Mouse (Mus musculus): ENCODE measurements around the gene Gapdhs. TPM values are rescaled to one million over a fixed set of nuclear protein-coding genes. Genes with fewer than 3 reads are reported as not detected.
A peak's percentile ranks its signal among the peaks of the same experiment; 100 is the strongest.

The Gapdhs gene
- polyA plus RNA-seq, 1 experiment from 2014 or later = 0.57 TPM

DNA sequence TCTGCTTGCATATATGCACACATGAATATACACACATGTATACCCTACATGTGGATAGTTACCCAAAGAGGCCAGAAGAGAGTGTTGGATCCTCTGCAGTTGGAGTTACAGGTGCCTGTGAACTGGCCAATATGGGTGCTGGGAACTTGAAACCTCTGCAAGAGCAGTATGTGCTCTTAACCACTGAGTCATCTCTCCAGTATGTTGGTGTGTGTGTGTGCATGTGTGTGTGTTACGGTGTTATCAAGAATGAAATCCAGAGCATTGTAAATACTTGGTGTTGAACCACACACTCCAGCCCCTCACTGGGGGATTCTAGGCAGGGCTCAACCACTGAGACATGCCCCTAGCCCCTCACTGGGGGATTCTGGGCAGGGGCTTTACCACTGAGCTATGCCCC is 36.0 kb downstream of the Gapdhs start:
- DNase-seq (ENCODE audit: low spot score) = no peak
- no peak for ATAC-seq
- Histone ChIP-seq H3K9me3 (replicated peaks; ENCODE audit: control insufficient read depth, low read length) (no peaks in the 10 kb centered on the region), H3K36me3 (ENCODE audit: control insufficient read depth, insufficient read depth, low read length) (no peaks in the 10 kb centered on the region), H3K27me3 (replicated peaks; ENCODE audit: control insufficient read depth, insufficient read depth, low read length) (no peaks in the 10 kb centered on the region), H3K4me3 (ENCODE audit: low read depth, low read length) (no peak overlapping the region), H3K4me1 (ENCODE audit: control insufficient read depth, insufficient read depth, low read length) (no peaks in the 10 kb centered on the region), H3K9ac (ENCODE audit: low read length) (no peak overlapping the region), H3K4me2 (ENCODE audit: low read length) (no peak overlapping the region), H3K27ac (ENCODE audit: low read depth, low read length) (no peak overlapping the region)
- 84% methylated on average over 1 of the region's 1 CpGs for WGBS

DNA sequence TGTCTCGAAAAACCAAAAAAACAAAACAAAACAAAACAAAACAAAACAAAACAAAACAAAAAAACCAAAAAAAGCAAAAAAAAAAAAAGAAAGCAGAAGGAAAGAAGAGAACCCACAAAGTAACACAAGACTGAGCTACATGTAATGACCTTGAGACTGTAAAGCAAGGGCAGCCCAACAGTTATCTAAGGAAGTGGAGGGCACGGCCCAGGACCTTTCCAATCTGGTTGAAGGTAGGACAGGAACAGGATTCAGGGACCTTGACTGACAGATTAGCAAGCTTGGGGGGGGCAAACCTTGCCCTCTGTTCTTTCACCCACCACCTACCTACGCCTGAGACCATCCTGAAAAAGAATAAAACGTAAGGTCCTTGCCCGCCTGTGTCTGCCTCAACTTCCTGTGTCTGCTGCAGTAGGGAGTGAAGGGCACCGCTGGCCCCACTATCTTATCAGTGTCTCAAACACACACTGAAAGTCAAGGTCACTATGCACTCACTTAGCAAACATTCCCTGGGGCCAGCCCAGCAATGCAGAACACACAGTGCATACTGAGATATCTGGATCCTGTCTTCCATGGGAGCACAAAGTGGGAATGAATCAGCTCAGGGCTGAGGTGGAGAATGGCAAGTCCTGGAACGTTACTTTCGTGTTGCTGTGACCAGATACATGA is 37.1 kb downstream of the Gapdhs start:
- H3K9me3 ChIP-seq (replicated peaks; ENCODE audit: control insufficient read depth, low read length) = no peaks in the 10 kb centered on the region
- H3K27me3 ChIP-seq (replicated peaks; ENCODE audit: control insufficient read depth, insufficient read depth, low read length) = no peaks in the 10 kb centered on the region
- no peak overlapping the region for H3K4me2 ChIP-seq (ENCODE audit: low read length)
- ATAC-seq (no peak), DNase-seq (ENCODE audit: low spot score) (no peak)
- H3K36me3 ChIP-seq (ENCODE audit: control insufficient read depth, insufficient read depth, low read length) = no peaks in the 10 kb centered on the region
- 84% methylated on average over 8 of the region's 8 CpGs for WGBS
- H3K4me1 ChIP-seq (ENCODE audit: control insufficient read depth, insufficient read depth, low read length) = no peaks in the 10 kb centered on the region
- no peak overlapping the region for H3K9ac ChIP-seq (ENCODE audit: low read length)
- no peak overlapping the region for H3K27ac ChIP-seq (ENCODE audit: low read depth, low read length)
- H3K4me3 ChIP-seq (ENCODE audit: low read depth, low read length) = no peak overlapping the region

- 35% methylated on average over 9 of the region's 9 CpGs for WGBS
- DNase-seq (ENCODE audit: low spot score) = peak; percentile 37
These were observed 44.9 kb downstream of the Gapdhs start, which contains the start of gene 2200002J24Rik for GRCm38 (mm10) chr7:30698589-30698988. Gene 2200002J24Rik, plus strand, starts transcription at chr7:30698926.

GRCm38 (mm10) chr7:30698101-30698500 is 45.4 kb downstream of the Gapdhs start:
- ATAC-seq = no peak
- WGBS = 78% methylated on average over 5 of the region's 5 CpGs

More at GRCm38 (mm10) chr7:30698589-30698988, 44.9 kb downstream of the Gapdhs start, which contains the start of gene 2200002J24Rik:
- Histone ChIP-seq H3K9me3 (replicated peaks; ENCODE audit: control insufficient read depth, low read length) (no peaks in the 10 kb centered on the region), H3K27ac (ENCODE audit: low read depth, low read length) (no peak within 1 kb of the TSS), H3K4me1 (ENCODE audit: control insufficient read depth, insufficient read depth, low read length) (no peaks in the 10 kb centered on the region), H3K36me3 (ENCODE audit: control insufficient read depth, insufficient read depth, low read length) (no peaks in the 10 kb centered on the region), H3K4me3 (ENCODE audit: low read depth, low read length) (no peak within 1 kb of the TSS), H3K4me2 (ENCODE audit: low read length) (no peak within 1 kb of the TSS), H3K9ac (ENCODE audit: low read length) (no peak within 1 kb of the TSS), H3K27me3 (replicated peaks; ENCODE audit: control insufficient read depth, insufficient read depth, low read length) (no peaks in the 10 kb centered on the region)
- no peak for ATAC-seq

GRCm38 (mm10) chr7:30688325-30688724 is 55.2 kb downstream of the Gapdhs start:
- H3K9ac ChIP-seq (ENCODE audit: low read length) = no peak overlapping the region
- ATAC-seq = no peak
- H3K27ac ChIP-seq (ENCODE audit: low read depth, low read length) = no peak overlapping the region
- H3K4me3 ChIP-seq (ENCODE audit: low read depth, low read length) = no peak overlapping the region
- WGBS = 75% methylated on average over 6 of the region's 6 CpGs
- no peak for DNase-seq (ENCODE audit: low spot score)
- no peaks in the 10 kb centered on the region for H3K9me3 ChIP-seq (replicated peaks; ENCODE audit: control insufficient read depth, low read length)
- no peaks in the 10 kb centered on the region for H3K36me3 ChIP-seq (ENCODE audit: control insufficient read depth, insufficient read depth, low read length)
- no peaks in the 10 kb centered on the region for H3K4me1 ChIP-seq (ENCODE audit: control insufficient read depth, insufficient read depth, low read length)
- no peak overlapping the region for H3K4me2 ChIP-seq (ENCODE audit: low read length)
- H3K27me3 ChIP-seq (replicated peaks; ENCODE audit: control insufficient read depth, insufficient read depth, low read length) = no peaks in the 10 kb centered on the region; the same call in 1 of the 2 replicates

More at GRCm38 (mm10) chr7:30698101-30698500, 45.4 kb downstream of the Gapdhs start:
- H3K9me3 ChIP-seq (replicated peaks; ENCODE audit: control insufficient read depth, low read length) = no peaks in the 10 kb centered on the region
- no peaks in the 10 kb centered on the region for H3K4me1 ChIP-seq (ENCODE audit: control insufficient read depth, insufficient read depth, low read length)
- no peaks in the 10 kb centered on the region for H3K36me3 ChIP-seq (ENCODE audit: control insufficient read depth, insufficient read depth, low read length)
- H3K27me3 ChIP-seq (replicated peaks; ENCODE audit: control insufficient read depth, insufficient read depth, low read length) = no peaks in the 10 kb centered on the region
- H3K4me2 ChIP-seq (ENCODE audit: low read length) = no peak overlapping the region
- no peak overlapping the region for H3K27ac ChIP-seq (ENCODE audit: low read depth, low read length)
- no peak overlapping the region for H3K9ac ChIP-seq (ENCODE audit: low read length)
- no peak overlapping the region for H3K4me3 ChIP-seq (ENCODE audit: low read depth, low read length)
- no peak for DNase-seq (ENCODE audit: low spot score)

DNA sequence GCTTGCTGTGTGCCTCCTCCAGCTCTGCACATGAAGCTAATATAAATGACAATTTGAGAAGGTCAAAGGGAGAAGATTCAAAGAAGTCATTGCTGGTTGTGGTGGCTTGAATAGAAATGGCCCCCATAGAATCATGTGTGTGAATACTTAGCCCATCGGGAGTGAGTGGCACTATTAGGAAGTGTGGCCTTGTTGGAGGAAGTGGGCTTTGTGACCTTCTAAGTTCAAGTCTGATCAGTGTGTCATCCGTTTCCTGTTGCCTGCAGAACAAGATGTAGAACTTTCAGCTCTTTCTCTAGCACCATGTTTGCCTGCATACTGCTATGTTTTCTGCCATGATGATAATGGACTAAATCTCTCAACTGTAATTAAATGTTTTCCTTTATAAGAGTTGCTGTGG is 60.1 kb downstream of the Gapdhs start:
- no peak for DNase-seq (ENCODE audit: low spot score)
- ATAC-seq = no peak
- Histone ChIP-seq H3K4me2 (ENCODE audit: low read length) (no peak overlapping the region), H3K27me3 (replicated peaks; ENCODE audit: control insufficient read depth, insufficient read depth, low read length) (no peaks in the 10 kb centered on the region; the same call in 1 of the 2 replicates), H3K36me3 (ENCODE audit: control insufficient read depth, insufficient read depth, low read length) (no peaks in the 10 kb centered on the region), H3K9me3 (replicated peaks; ENCODE audit: control insufficient read depth, low read length) (no peaks in the 10 kb centered on the region), H3K9ac (ENCODE audit: low read length) (no peak overlapping the region), H3K4me1 (ENCODE audit: control insufficient read depth, insufficient read depth, low read length) (no peaks in the 10 kb centered on the region), H3K4me3 (ENCODE audit: low read depth, low read length) (no peak overlapping the region), H3K27ac (ENCODE audit: low read depth, low read length) (no peak overlapping the region)
- 83% methylated on average over 2 of the region's 2 CpGs for WGBS

- no peak overlapping the region for H3K4me3 ChIP-seq (ENCODE audit: low read depth, low read length)
- H3K27ac ChIP-seq (ENCODE audit: low read depth, low read length) = no peak overlapping the region
- DNase-seq (ENCODE audit: low spot score) (no peak), ATAC-seq (no peak)
- H3K4me1 ChIP-seq (ENCODE audit: control insufficient read depth, insufficient read depth, low read length) = no peaks in the 10 kb centered on the region
- no peaks in the 10 kb centered on the region for H3K27me3 ChIP-seq (replicated peaks; ENCODE audit: control insufficient read depth, insufficient read depth, low read length)
- no peaks in the 10 kb centered on the region for H3K9me3 ChIP-seq (replicated peaks; ENCODE audit: control insufficient read depth, low read length)
- no peaks in the 10 kb centered on the region for H3K36me3 ChIP-seq (ENCODE audit: control insufficient read depth, insufficient read depth, low read length)
- H3K9ac ChIP-seq (ENCODE audit: low read length) = no peak overlapping the region
- 72% methylated on average over 5 of the region's 5 CpGs for WGBS
- H3K4me2 ChIP-seq (ENCODE audit: low read length) = no peak overlapping the region
These were observed 61.6 kb downstream of the Gapdhs start for GRCm38 (mm10) chr7:30681897-30682296.

Other genes with a start within 250 kb of the Gapdhs start
- 63.5 and 98.4 TPM in 2 replicates for gene Arhgap33, start 208.6 kb downstream of the Gapdhs start, polyA plus RNA-seq (2014; fragmentation: Nextera tagmentation; extraction: Ambion mirVana)
- 8.6 and 10.1 TPM in 2 replicates for gene Hspb6, start 191.5 kb downstream of the Gapdhs start, polyA plus RNA-seq (2014; fragmentation: Nextera tagmentation; extraction: Ambion mirVana)
- 6.2 and 7.1 TPM in 2 replicates for gene Proser3, start 191.4 kb downstream of the Gapdhs start, polyA plus RNA-seq (2014; fragmentation: Nextera tagmentation; extraction: Ambion mirVana)
- gene Lin37, start 183.8 kb downstream of the Gapdhs start, polyA plus RNA-seq (2014; fragmentation: Nextera tagmentation; extraction: Ambion mirVana) = 47.6 and 59.0 TPM in 2 replicates
- 132 and 135 TPM in 2 replicates for gene U2af1l4, start 180.4 kb downstream of the Gapdhs start, polyA plus RNA-seq (2014; fragmentation: Nextera tagmentation; extraction: Ambion mirVana)
- 7.0 and 10.7 TPM in 2 replicates for gene Gm49396, start 180.3 kb downstream of the Gapdhs start, polyA plus RNA-seq (2014; fragmentation: Nextera tagmentation; extraction: Ambion mirVana)
- gene Psenen, start 180.1 kb downstream of the Gapdhs start, polyA plus RNA-seq (2014; fragmentation: Nextera tagmentation; extraction: Ambion mirVana) = 121 and 143 TPM in 2 replicates
- gene Igflr1, start 178.3 kb downstream of the Gapdhs start, polyA plus RNA-seq (2014; fragmentation: Nextera tagmentation; extraction: Ambion mirVana) = 1.7 and 6.4 TPM in 2 replicates
- gene Kmt2b, start 155.0 kb downstream of the Gapdhs start, polyA plus RNA-seq (2014; fragmentation: Nextera tagmentation; extraction: Ambion mirVana) = 8.7 and 9.6 TPM in 2 replicates
- 0.12 and 0.34 TPM in 2 replicates for gene Zbtb32, start 144.8 kb downstream of the Gapdhs start, polyA plus RNA-seq (2014; fragmentation: Nextera tagmentation; extraction: Ambion mirVana)
- gene Upk1a, start 130.8 kb downstream of the Gapdhs start, polyA plus RNA-seq (2014; fragmentation: Nextera tagmentation; extraction: Ambion mirVana) = 0.20 and 0.25 TPM in 2 replicates
- 909 and 1,141 TPM in 2 replicates for gene Cox6b1, start 117.5 kb downstream of the Gapdhs start, polyA plus RNA-seq (2014; fragmentation: Nextera tagmentation; extraction: Ambion mirVana)
- not detected in 2 replicates for gene Etv2, start 107.8 kb downstream of the Gapdhs start, polyA plus RNA-seq (2014; fragmentation: Nextera tagmentation; extraction: Ambion mirVana)
- 120 and 133 TPM in 2 replicates for gene Rbm42, start 93.4 kb downstream of the Gapdhs start, polyA plus RNA-seq (2014; fragmentation: Nextera tagmentation; extraction: Ambion mirVana)
- gene Haus5, start 78.7 kb downstream of the Gapdhs start, polyA plus RNA-seq (2014; fragmentation: Nextera tagmentation; extraction: Ambion mirVana) = 32.9 and 35.8 TPM in 2 replicates
- gene Pmis2, start 72.1 kb downstream of the Gapdhs start, polyA plus RNA-seq (2014; fragmentation: Nextera tagmentation; extraction: Ambion mirVana) = not detected in 2 replicates
- not detected in 2 replicates for gene 2200002J24Rik, start 44.8 kb downstream of the Gapdhs start, polyA plus RNA-seq (2014; fragmentation: Nextera tagmentation; extraction: Ambion mirVana)
- 0.84 and 1.2 TPM in 2 replicates for gene Atp4a, start 31.5 kb downstream of the Gapdhs start, polyA plus RNA-seq (2014; fragmentation: Nextera tagmentation; extraction: Ambion mirVana)
- gene Tmem147, start 14.1 kb downstream of the Gapdhs start, polyA plus RNA-seq (2014; fragmentation: Nextera tagmentation; extraction: Ambion mirVana) = 228 and 286 TPM in 2 replicates
- 1.3 and 2.0 TPM in 2 replicates for gene Sbsn, start 7.8 kb upstream of the Gapdhs start, polyA plus RNA-seq (2014; fragmentation: Nextera tagmentation; extraction: Ambion mirVana)
- gene Dmkn, start 20.1 kb upstream of the Gapdhs start, polyA plus RNA-seq (2014; fragmentation: Nextera tagmentation; extraction: Ambion mirVana) = 0.74 and 0.88 TPM in 2 replicates
- gene Krtdap, start 44.2 kb upstream of the Gapdhs start, polyA plus RNA-seq (2014; fragmentation: Nextera tagmentation; extraction: Ambion mirVana) = 1.1 TPM in 1 of 2 replicates, not detected in the other
- gene Ffar2, start 80.1 kb upstream of the Gapdhs start, polyA plus RNA-seq (2014; fragmentation: Nextera tagmentation; extraction: Ambion mirVana) = 0.11 and 0.46 TPM in 2 replicates
- not detected in 2 replicates for gene Ffar3, start 112.5 kb upstream of the Gapdhs start, polyA plus RNA-seq (2014; fragmentation: Nextera tagmentation; extraction: Ambion mirVana)
- gene Ffar1, start 117.9 kb upstream of the Gapdhs start, polyA plus RNA-seq (2014; fragmentation: Nextera tagmentation; extraction: Ambion mirVana) = not detected in 2 replicates
- gene Cd22, start 136.7 kb upstream of the Gapdhs start, polyA plus RNA-seq (2014; fragmentation: Nextera tagmentation; extraction: Ambion mirVana) = not detected in 2 replicates
- gene Mag, start 171.2 kb upstream of the Gapdhs start, polyA plus RNA-seq (2014; fragmentation: Nextera tagmentation; extraction: Ambion mirVana) = 1.0 and 1.7 TPM in 2 replicates
- gene Hamp2, start 181.0 kb upstream of the Gapdhs start, polyA plus RNA-seq (2014; fragmentation: Nextera tagmentation; extraction: Ambion mirVana) = not detected in 2 replicates
- not detected in 2 replicates for gene Hamp, start 200.4 kb upstream of the Gapdhs start, polyA plus RNA-seq (2014; fragmentation: Nextera tagmentation; extraction: Ambion mirVana)
- gene Usf2, start 213.1 kb upstream of the Gapdhs start, polyA plus RNA-seq (2014; fragmentation: Nextera tagmentation; extraction: Ambion mirVana) = 20.3 and 25.0 TPM in 2 replicates
- 16.8 and 19.2 TPM in 2 replicates for gene Lsr, start 229.8 kb upstream of the Gapdhs start, polyA plus RNA-seq (2014; fragmentation: Nextera tagmentation; extraction: Ambion mirVana)
- gene Fam187b, start 230.1 kb upstream of the Gapdhs start, polyA plus RNA-seq (2014; fragmentation: Nextera tagmentation; extraction: Ambion mirVana) = 0.20 and 0.35 TPM in 2 replicates

Data from forebrain, embryonic 14.5 days (tissue).